Mouse (Mus musculus): ENCODE results near the gene Olfr205. TPM values are rescaled to one million over a fixed set of nuclear protein-coding genes. Genes with fewer than 3 reads are reported as not detected.
"Not testable (repeated sequence)": the region's sequence is repeated elsewhere in the genome, so short reads cannot be mapped to it uniquely, and the experiment has no call there.

Gene Olfr205
- total RNA-seq (2017): not detected in 2 replicates

- no peak for ATAC-seq (replicated peaks in 1 of 2; ENCODE audit: insufficient read depth in 1 of 2, low FRiP score in 2 of 2, low TSS enrichment in 1 of 2, low read depth in 1 of 2, poor library complexity in 2 of 2, severe bottlenecking in 2 of 2)
Measured at GRCm38 (mm10) chr16:59331038-59331437, at the start of gene Olfr205. Gene Olfr205 (minus strand): TSS chr16:59331138.

DNA sequence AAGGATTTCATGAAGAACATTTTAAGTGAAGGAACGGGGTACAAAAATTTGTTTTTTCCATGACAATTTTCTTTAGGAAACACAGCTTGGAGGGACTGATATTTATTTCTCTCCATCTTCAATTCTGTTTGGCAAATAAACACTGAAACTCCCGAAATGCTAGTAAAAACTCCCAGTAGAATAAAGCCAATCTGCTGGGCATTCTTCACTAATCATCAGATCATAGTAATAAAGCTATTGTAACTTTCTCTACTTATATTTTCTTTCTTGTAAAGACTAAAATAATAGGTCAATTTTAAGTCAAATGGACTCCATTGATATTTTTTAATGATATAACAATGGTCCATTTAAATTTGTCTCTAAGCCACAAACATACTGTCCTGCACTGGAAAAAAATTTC is 33.0 kb upstream of the Olfr205 start, which contains the start of gene Olfr209:
Olfr209 (minus strand) TSS at position 101 of the 400 bp plus-strand sequence.
- ATAC-seq (replicated peaks in 1 of 2; ENCODE audit: insufficient read depth in 1 of 2, low FRiP score in 2 of 2, low TSS enrichment in 1 of 2, low read depth in 1 of 2, poor library complexity in 2 of 2, severe bottlenecking in 2 of 2): no peak

GRCm38 (mm10) chr16:59349146-59349545 is 18.2 kb upstream of the Olfr205 start, which contains the start of gene Olfr206:
Gene Olfr206 (minus strand): TSS chr16:59349246.
- ATAC-seq (replicated peaks in 1 of 2; ENCODE audit: insufficient read depth in 1 of 2, low FRiP score in 2 of 2, low TSS enrichment in 1 of 2, low read depth in 1 of 2, poor library complexity in 2 of 2, severe bottlenecking in 2 of 2): no peak

DNA sequence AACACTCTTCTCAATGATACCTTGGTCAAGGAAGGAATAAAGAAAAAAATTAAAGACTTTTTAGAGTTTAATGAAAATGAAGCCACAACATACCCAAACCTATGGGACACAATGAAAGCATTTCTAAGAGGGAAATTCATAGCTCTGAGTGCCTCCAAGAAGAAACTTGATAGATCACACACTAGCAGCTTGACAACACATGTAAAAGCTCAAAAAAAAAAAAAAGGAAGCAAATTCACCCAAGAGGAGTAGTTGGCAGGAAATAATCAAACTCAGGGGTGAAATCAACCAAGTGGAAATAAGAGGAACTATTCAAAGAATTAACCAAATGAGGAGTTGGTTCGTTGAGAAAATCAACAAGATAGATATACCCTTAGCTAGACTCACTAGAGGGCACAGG is 7.7 kb downstream of the Olfr205 start:
- ATAC-seq (replicated peaks in 1 of 2; ENCODE audit: insufficient read depth in 1 of 2, low FRiP score in 2 of 2, low TSS enrichment in 1 of 2, low read depth in 1 of 2, poor library complexity in 2 of 2, severe bottlenecking in 2 of 2): not testable (repeated sequence)

DNA sequence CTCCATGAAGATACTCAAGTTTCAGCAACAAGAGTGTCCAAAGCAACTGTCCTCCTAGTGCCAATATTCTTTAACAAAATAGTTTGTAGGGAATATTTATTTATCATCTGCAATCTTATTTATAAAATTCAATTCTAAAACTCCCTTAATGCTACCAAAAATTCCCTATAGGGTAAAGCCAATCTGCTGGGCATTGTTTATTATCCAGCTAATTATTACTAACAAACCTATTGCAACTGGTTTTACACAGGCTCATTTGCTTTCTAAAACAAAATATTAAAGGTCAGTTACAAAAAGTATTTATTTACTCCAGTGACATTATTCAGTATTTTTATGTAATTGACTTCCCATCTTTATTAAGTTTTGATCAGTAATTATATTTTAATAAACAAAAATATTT is 12.8 kb downstream of the Olfr205 start, which contains the start of gene Olfr204:
Olfr204 (minus strand) TSS at position 101 of the 400 bp plus-strand sequence.
- no peak for ATAC-seq (replicated peaks in 1 of 2; ENCODE audit: insufficient read depth in 1 of 2, low FRiP score in 2 of 2, low TSS enrichment in 1 of 2, low read depth in 1 of 2, poor library complexity in 2 of 2, severe bottlenecking in 2 of 2)

DNA sequence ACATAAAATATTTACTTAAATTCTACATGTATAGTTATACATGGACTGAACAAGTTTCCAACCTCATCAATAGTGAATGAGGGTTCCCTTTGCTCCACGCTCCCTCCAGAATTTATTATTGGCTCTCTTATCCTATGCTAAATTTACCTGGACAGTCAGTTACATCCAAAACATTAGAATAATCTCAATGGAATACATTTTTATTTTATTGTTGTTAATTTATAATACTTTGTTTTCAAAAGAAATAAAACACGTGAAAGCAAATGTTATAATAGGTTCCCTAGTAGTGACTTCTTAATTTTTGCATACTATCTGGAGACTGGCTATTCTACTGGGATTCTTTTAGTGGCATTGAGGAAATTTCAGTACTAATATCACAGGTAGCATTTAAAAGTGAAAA is 32.4 kb downstream of the Olfr205 start, which contains the start of gene Olfr203:
Olfr203 (plus strand) TSS at position 301 of the 400 bp plus-strand sequence.
- no peak for ATAC-seq (replicated peaks in 1 of 2; ENCODE audit: insufficient read depth in 1 of 2, low FRiP score in 2 of 2, low TSS enrichment in 1 of 2, low read depth in 1 of 2, poor library complexity in 2 of 2, severe bottlenecking in 2 of 2)

- ATAC-seq (replicated peaks in 1 of 2; ENCODE audit: insufficient read depth in 1 of 2, low FRiP score in 2 of 2, low TSS enrichment in 1 of 2, low read depth in 1 of 2, poor library complexity in 2 of 2, severe bottlenecking in 2 of 2): not testable (repeated sequence)
Measured at GRCm38 (mm10) chr16:59287576-59287975, 43.4 kb downstream of the Olfr205 start.

- ATAC-seq (replicated peaks in 1 of 2; ENCODE audit: insufficient read depth in 1 of 2, low FRiP score in 2 of 2, low TSS enrichment in 1 of 2, low read depth in 1 of 2, poor library complexity in 2 of 2, severe bottlenecking in 2 of 2): no peak
Measured at GRCm38 (mm10) chr16:59286693-59287092, 44.2 kb downstream of the Olfr205 start, which contains the start of gene Olfr202. Gene Olfr202 (minus strand): TSS chr16:59286793.

GRCm38 (mm10) chr16:59283476-59283875 is 47.5 kb downstream of the Olfr205 start:
- no peak for ATAC-seq (replicated peaks in 1 of 2; ENCODE audit: insufficient read depth in 1 of 2, low FRiP score in 2 of 2, low TSS enrichment in 1 of 2, low read depth in 1 of 2, poor library complexity in 2 of 2, severe bottlenecking in 2 of 2)

DNA sequence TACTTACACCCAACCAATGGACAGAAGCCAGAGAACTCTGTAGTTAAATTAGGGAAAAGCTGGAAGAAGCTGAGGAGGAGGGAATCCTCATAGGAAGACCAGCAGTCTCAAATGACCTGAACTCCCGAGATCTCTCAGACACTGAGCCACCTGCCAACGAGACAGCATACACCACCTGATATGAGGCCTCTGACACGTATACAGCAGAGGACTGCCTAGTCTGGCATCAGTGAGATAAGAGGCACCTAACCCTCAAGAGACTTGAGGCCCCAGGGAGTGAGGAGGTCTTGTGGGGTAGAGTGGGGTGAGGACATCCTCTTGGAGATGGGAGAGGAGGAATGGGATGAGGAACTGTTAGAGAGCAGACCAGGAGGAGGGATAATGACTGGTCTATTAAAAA is 50.4 kb downstream of the Olfr205 start:
- ATAC-seq (replicated peaks in 1 of 2; ENCODE audit: insufficient read depth in 1 of 2, low FRiP score in 2 of 2, low TSS enrichment in 1 of 2, low read depth in 1 of 2, poor library complexity in 2 of 2, severe bottlenecking in 2 of 2): no peak

Other genes starting within 250 kb of the Olfr205 start
- not detected in 2 replicates for gene Olfr191, start 241.3 kb downstream of the Olfr205 start, total RNA-seq (2017)
- not detected in 2 replicates for gene Olfr193, start 219.3 kb downstream of the Olfr205 start, total RNA-seq (2017)
- not detected in 2 replicates for gene Olfr194, start 210.1 kb downstream of the Olfr205 start, total RNA-seq (2017)
- gene Olfr195, start 184.1 kb downstream of the Olfr205 start, total RNA-seq (2017): not detected in 2 replicates
- gene Olfr196, start 160.7 kb downstream of the Olfr205 start, total RNA-seq (2017): not detected in 2 replicates
- gene Olfr198, start 127.6 kb downstream of the Olfr205 start, total RNA-seq (2017): not detected in 2 replicates
- gene Olfr199, start 111.4 kb downstream of the Olfr205 start, total RNA-seq (2017): not detected in 2 replicates
- gene Olfr201, start 58.5 kb downstream of the Olfr205 start, total RNA-seq (2017): not detected in 2 replicates
- gene Olfr202, start 44.3 kb downstream of the Olfr205 start, total RNA-seq (2017): not detected in 2 replicates
- gene Olfr203, start 32.3 kb downstream of the Olfr205 start, total RNA-seq (2017): not detected in 2 replicates
- not detected in 2 replicates for gene Olfr204, start 12.9 kb downstream of the Olfr205 start, total RNA-seq (2017)
- gene Olfr206, start 18.1 kb upstream of the Olfr205 start, total RNA-seq (2017): not detected in 2 replicates
- gene Olfr209, start 32.9 kb upstream of the Olfr205 start, total RNA-seq (2017): not detected in 2 replicates
- not detected in 2 replicates for gene Gabrr3, start 76.2 kb upstream of the Olfr205 start, total RNA-seq (2017)
- gene Riox2, start 140.6 kb upstream of the Olfr205 start, total RNA-seq (2017): 77.5 and 84.5 TPM in 2 replicates

Measured in hematopoietic stem cell, adult 5-6 weeks (primary cell).